Mouse (Mus musculus): Measurements from ENCODE around the gene Mphosph9. TPM values are rescaled to one million over a fixed set of nuclear protein-coding genes. Genes with fewer than 3 reads are reported as not detected.
A peak's percentile ranks its signal among the peaks of the same experiment; 100 is the strongest.

The Mphosph9 gene
- polyA plus RNA-seq, 1 experiment from 2014 or later: 5.2 TPM

GRCm38 (mm10) chr5:124353726-124354547 is 26.2 kb upstream of the Mphosph9 start:
- under 1% methylated on average over 72 of the region's 132 CpGs for WGBS
- ATAC-seq (replicated peaks; ENCODE audit: low FRiP score, low read depth): peak; percentile 44

GRCm38 (mm10) chr5:124353011-124353725 is 25.4 kb upstream of the Mphosph9 start:
- no peaks in the 10 kb centered on the region for H3K9me3 ChIP-seq (replicated peaks; ENCODE audit: low read length)
- H3K4me3 ChIP-seq (replicated peaks; ENCODE audit: low read depth, low read length): peak overlapping the region; percentile 96
- H3K27me3 ChIP-seq (ENCODE audit: insufficient read depth, low read length): no peaks in the 10 kb centered on the region
- H3K27ac ChIP-seq: peak overlapping the region; percentile 97
- peak overlapping the region; percentile 99 for H3K9ac ChIP-seq (ENCODE audit: low read depth, low read length)
- peak overlapping the region; percentile 98 for H3K4me2 ChIP-seq (ENCODE audit: low read length)
- TF ChIP-seq CTCF (IDR thresholded peaks at IDR 0.05; ENCODE audit: low read depth): no peak
- DNase-seq (ENCODE audit: low spot score) (no peak), ATAC-seq (replicated peaks; ENCODE audit: low FRiP score, low read depth) (peak; percentile 5)
- H3K36me3 ChIP-seq (ENCODE audit: insufficient read depth, low read length): peaks cover 12% of the 10 kb centered on the region
- under 1% methylated on average over 32 of the region's 32 CpGs for WGBS
- peaks cover 14% of the 10 kb centered on the region for H3K4me1 ChIP-seq (replicated peaks; ENCODE audit: insufficient read depth, low read length)

More at GRCm38 (mm10) chr5:124353726-124354547, 26.2 kb upstream of the Mphosph9 start:
- peak; percentile 84 for DNase-seq (ENCODE audit: low spot score)
- H3K4me2 ChIP-seq (ENCODE audit: low read length): peak overlapping the region; percentile 98
- H3K27ac ChIP-seq: peak overlapping the region; percentile 97
- H3K27me3 ChIP-seq (ENCODE audit: insufficient read depth, low read length): no peaks in the 10 kb centered on the region
- H3K9ac ChIP-seq (ENCODE audit: low read depth, low read length): peak overlapping the region; percentile 99
- TF ChIP-seq CTCF (IDR thresholded peaks at IDR 0.05; ENCODE audit: low read depth): peak; percentile 59; the same call in 1 of the 2 replicates
- peaks cover 4% of the 10 kb centered on the region for H3K36me3 ChIP-seq (ENCODE audit: insufficient read depth, low read length)
- peaks cover 14% of the 10 kb centered on the region for H3K4me1 ChIP-seq (replicated peaks; ENCODE audit: insufficient read depth, low read length)
- H3K9me3 ChIP-seq (replicated peaks; ENCODE audit: low read length): no peaks in the 10 kb centered on the region
- peak overlapping the region; percentile 96 for H3K4me3 ChIP-seq (replicated peaks; ENCODE audit: low read depth, low read length)

GRCm38 (mm10) chr5:124352141-124352920 is 24.6 kb upstream of the Mphosph9 start:
- Histone ChIP-seq H3K4me2 (ENCODE audit: low read length) (peak overlapping the region; percentile 98), H3K4me1 (replicated peaks; ENCODE audit: insufficient read depth, low read length) (peaks cover 14% of the 10 kb centered on the region), H3K27me3 (ENCODE audit: insufficient read depth, low read length) (no peaks in the 10 kb centered on the region), H3K9ac (ENCODE audit: low read depth, low read length) (peak overlapping the region; percentile 99), H3K9me3 (replicated peaks; ENCODE audit: low read length) (no peaks in the 10 kb centered on the region), H3K4me3 (replicated peaks; ENCODE audit: low read depth, low read length) (peak overlapping the region; percentile 96), H3K36me3 (ENCODE audit: insufficient read depth, low read length) (peaks cover 15% of the 10 kb centered on the region), H3K27ac (peak overlapping the region; percentile 97)
- DNase-seq (ENCODE audit: low spot score): peak; percentile 94
- ATAC-seq (replicated peaks; ENCODE audit: low FRiP score, low read depth): peak; percentile 78
- under 1% methylated on average over 29 of the region's 30 CpGs for WGBS
- peak; percentile 13; the same call in 1 of the 2 replicates for TF ChIP-seq CTCF (IDR thresholded peaks at IDR 0.05; ENCODE audit: low read depth)

GRCm38 (mm10) chr5:124351604-124352003 is 23.8 kb upstream of the Mphosph9 start:
- WGBS: 39% methylated on average over 3 of the region's 3 CpGs
- Histone ChIP-seq H3K9ac (ENCODE audit: low read depth, low read length) (peak overlapping the region; percentile 99), H3K9me3 (replicated peaks; ENCODE audit: low read length) (no peaks in the 10 kb centered on the region), H3K4me2 (ENCODE audit: low read length) (peak overlapping the region; percentile 98), H3K27ac (peak overlapping the region; percentile 97), H3K4me1 (replicated peaks; ENCODE audit: insufficient read depth, low read length) (peaks cover 14% of the 10 kb centered on the region), H3K4me3 (replicated peaks; ENCODE audit: low read depth, low read length) (peak overlapping the region; percentile 96), H3K27me3 (ENCODE audit: insufficient read depth, low read length) (no peaks in the 10 kb centered on the region), H3K36me3 (ENCODE audit: insufficient read depth, low read length) (peaks cover 20% of the 10 kb centered on the region)
- DNase-seq (ENCODE audit: low spot score) (no peak), ATAC-seq (replicated peaks; ENCODE audit: low FRiP score, low read depth) (0 out of 2 replicates have a peak, but pooled peaks have one; percentile 0)
- no peak for TF ChIP-seq CTCF (IDR thresholded peaks at IDR 0.05; ENCODE audit: low read depth)

- H3K36me3 ChIP-seq (ENCODE audit: insufficient read depth, low read length): peaks cover 24% of the 10 kb centered on the region
- 0 out of 2 replicates have a peak overlapping the region, but pooled peaks have one; percentile 96 for H3K4me3 ChIP-seq (replicated peaks; ENCODE audit: low read depth, low read length)
- H3K9me3 ChIP-seq (replicated peaks; ENCODE audit: low read length): no peaks in the 10 kb centered on the region
- 15% methylated on average over 7 of the region's 7 CpGs for WGBS
- ATAC-seq (replicated peaks; ENCODE audit: low FRiP score, low read depth): peak; percentile 42
- no peak overlapping the region for H3K9ac ChIP-seq (ENCODE audit: low read depth, low read length)
- no peak for TF ChIP-seq CTCF (IDR thresholded peaks at IDR 0.05; ENCODE audit: low read depth)
- peak overlapping the region; percentile 97; the same call in 1 of the 2 replicates for H3K27ac ChIP-seq
- H3K4me1 ChIP-seq (replicated peaks; ENCODE audit: insufficient read depth, low read length): peaks cover 14% of the 10 kb centered on the region
- no peaks in the 10 kb centered on the region for H3K27me3 ChIP-seq (ENCODE audit: insufficient read depth, low read length)
- H3K4me2 ChIP-seq (ENCODE audit: low read length): peak overlapping the region; percentile 98
- DNase-seq (ENCODE audit: low spot score): peak; percentile 67
Measured at GRCm38 (mm10) chr5:124351111-124351560, 23.4 kb upstream of the Mphosph9 start.

Data from kidney, postnatal 0 days (tissue).